Mouse (Mus musculus): ENCODE results near the gene Tanc2.

The Tanc2 gene

GRCm38 (mm10) chr11:105928171-105928570, 338.4 kb downstream of the Tanc2 start:
- DNase-seq, result no peak

GRCm38 (mm10) chr11:105931380-105931779, 341.6 kb downstream of the Tanc2 start:
- no peak for DNase-seq

- DNase-seq, result no peak
Observed at GRCm38 (mm10) chr11:105933746-105934145, 344.0 kb downstream of the Tanc2 start.

- DNase-seq, result no peak
Observed at GRCm38 (mm10) chr11:105934303-105934711, 344.5 kb downstream of the Tanc2 start.

GRCm38 (mm10) chr11:105934816-105935215, 345.0 kb downstream of the Tanc2 start:
- no peak for DNase-seq

GRCm38 (mm10) chr11:105935496-105935895, 345.7 kb downstream of the Tanc2 start:
- no peak for DNase-seq

GRCm38 (mm10) chr11:105936200-105936599, 346.4 kb downstream of the Tanc2 start:
- no peak for DNase-seq

GRCm38 (mm10) chr11:105936974-105937373, 347.2 kb downstream of the Tanc2 start:
- DNase-seq, result no peak

GRCm38 (mm10) chr11:105938771-105939170, 349.0 kb downstream of the Tanc2 start:
- no peak for DNase-seq

- no peak for DNase-seq
Observed at GRCm38 (mm10) chr11:105941973-105942372, 352.2 kb downstream of the Tanc2 start.

GRCm38 (mm10) chr11:105943133-105944102, 353.6 kb downstream of the Tanc2 start:
- DNase-seq, result no peak

GRCm38 (mm10) chr11:105944126-105944621, 354.4 kb downstream of the Tanc2 start:
- DNase-seq, result peak; percentile 19 to 40

- DNase-seq, result no peak
Observed at GRCm38 (mm10) chr11:105944770-105945672, 355.2 kb downstream of the Tanc2 start.

- no peak for DNase-seq
Observed at GRCm38 (mm10) chr11:105946694-105947154, 356.9 kb downstream of the Tanc2 start.

GRCm38 (mm10) chr11:105948255-105948654, 358.5 kb downstream of the Tanc2 start:
- no peak for DNase-seq

- DNase-seq, result no peak
Observed at GRCm38 (mm10) chr11:105950519-105950918, 360.7 kb downstream of the Tanc2 start.

- no peak for DNase-seq
Observed at GRCm38 (mm10) chr11:105951601-105952044, 361.8 kb downstream of the Tanc2 start.

- DNase-seq, result no peak
Observed at GRCm38 (mm10) chr11:105952111-105952510, 362.3 kb downstream of the Tanc2 start.

GRCm38 (mm10) chr11:105952911-105953386, 363.2 kb downstream of the Tanc2 start, which contains the start of gene Cyb561:
TSS of gene Cyb561 (minus strand) at chr11:105953336.
- DNase-seq, result no peak

GRCm38 (mm10) chr11:105953402-105953801, 363.6 kb downstream of the Tanc2 start:
- no peak for DNase-seq

- no peak for DNase-seq
Observed at GRCm38 (mm10) chr11:105955815-105956430, 366.1 kb downstream of the Tanc2 start.

- no peak for DNase-seq
Observed at GRCm38 (mm10) chr11:105957501-105957900, 367.7 kb downstream of the Tanc2 start.
